Mouse (Mus musculus): Measurements from ENCODE around the gene Olfr980.
"Not testable (repeated sequence)": the region's sequence is repeated elsewhere in the genome, so short reads cannot be mapped to it uniquely, and the experiment has no call there.

Gene Olfr980

DNA sequence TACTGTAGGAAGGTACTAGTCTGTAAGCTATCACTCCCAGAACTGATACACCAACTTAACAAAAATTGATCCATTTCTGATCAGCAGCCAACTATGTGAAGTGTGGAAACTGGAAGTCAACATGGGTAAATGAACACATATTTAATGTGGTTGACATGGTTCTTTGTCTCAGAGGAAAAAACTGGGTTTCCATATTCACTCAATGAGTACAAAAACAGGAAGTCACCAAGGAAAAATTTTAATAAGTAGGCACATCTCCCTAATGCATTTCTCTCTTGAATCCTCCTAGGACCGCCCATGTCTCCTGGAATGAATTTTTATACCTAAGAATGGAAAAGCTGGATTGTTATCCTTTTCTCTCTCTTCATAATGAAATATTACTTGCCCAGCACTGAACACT is at the start of gene Olfr980:
Gene Olfr980 (minus strand): TSS at position 101 of the 400 bp plus-strand sequence.
- in situ Hi-C loops (cut with MboI, MseI): no loop called here

DNA sequence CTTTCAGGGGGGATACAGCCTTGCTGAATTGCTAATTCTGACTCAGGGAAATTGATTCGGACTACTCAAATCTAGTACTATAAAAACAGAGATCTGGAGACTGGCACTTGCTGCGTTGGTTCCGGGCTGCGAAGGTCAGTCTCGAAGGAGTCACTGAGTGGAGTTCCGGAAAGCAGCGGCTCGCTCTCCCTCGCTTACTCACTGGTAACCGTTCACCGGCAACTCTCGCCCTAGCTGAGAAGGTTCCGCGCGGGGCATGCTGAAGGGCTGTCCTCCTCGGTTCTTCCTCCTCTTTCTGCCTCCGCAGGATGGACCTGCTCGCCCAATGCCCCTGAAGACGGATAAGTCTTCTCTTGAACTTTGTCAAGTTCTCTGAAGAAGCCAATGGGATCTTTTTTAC is 40.8 kb upstream of the Olfr980 start:
- in situ Hi-C loops (cut with MboI, MseI): no loop called here

DNA sequence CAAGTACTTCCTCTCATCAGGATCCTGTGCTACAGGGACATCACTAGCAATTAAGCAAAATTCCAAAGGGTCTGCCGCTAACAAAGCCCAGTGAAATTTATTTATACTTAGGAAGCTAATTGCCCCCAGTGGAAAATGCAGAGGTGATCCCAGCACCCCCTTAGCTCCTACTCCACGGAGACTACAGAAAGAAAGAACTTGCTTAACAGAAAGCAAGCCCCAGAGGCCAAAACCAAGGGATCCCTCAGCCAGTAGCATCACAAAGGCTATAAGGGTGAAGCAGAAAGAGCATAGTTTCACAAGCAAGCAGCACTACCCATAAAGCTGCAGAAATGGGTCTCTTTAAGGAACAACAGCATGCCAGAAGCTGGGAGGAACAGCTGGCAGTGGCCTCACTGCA is 11.8 kb upstream of the Olfr980 start, which contains the start of gene Olfr981:
Gene Olfr981 (plus strand): TSS at position 301 of the 400 bp plus-strand sequence.
- in situ Hi-C loops (cut with MboI, MseI): no loop called here

DNA sequence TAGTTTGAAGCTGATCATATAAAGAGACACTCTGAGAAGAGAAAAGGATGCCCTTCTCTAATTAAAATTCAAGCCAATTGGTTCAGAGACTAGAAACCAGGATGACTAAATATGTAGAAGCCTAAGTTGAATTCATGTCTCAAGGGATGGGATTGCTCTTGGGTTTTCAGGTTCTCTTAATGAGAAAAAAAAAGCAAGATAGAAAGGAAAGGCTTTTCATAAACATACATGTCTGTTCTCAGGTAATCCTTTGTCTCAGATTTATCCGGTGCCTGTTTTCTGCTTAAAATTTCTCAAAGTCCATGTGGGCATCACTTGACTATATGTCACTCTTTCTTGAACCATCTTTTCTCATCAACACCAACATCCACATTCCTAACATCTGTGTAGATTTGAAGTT is 6.0 kb downstream of the Olfr980 start, which contains the start of gene Olfr979:
Gene Olfr979 (minus strand): TSS at position 101 of the 400 bp plus-strand sequence.
- in situ Hi-C loops (cut with MboI, MseI): no loop called here

DNA sequence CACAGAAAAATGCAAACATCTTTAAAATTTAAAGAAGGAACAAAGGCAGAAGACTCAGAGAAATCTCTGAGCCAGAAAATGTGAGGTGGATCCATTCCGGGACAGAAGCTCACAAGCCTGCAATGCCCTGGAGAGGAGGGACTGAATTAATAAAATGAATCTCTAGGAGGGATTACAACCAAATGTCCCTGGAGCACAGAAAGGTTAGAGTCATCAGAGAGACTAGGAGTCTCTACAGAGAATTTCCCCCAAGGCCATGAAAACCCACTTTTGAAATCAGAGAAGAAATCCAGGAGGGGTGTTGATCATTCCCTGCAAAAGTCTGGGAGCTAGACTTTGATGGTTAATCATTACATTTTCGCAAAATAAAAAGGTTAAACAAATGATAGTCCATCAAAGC is 17.6 kb downstream of the Olfr980 start, which contains the start of gene Olfr978:
Gene Olfr978 (plus strand): TSS at position 301 of the 400 bp plus-strand sequence.
- in situ Hi-C loops (cut with MboI, MseI): no loop called here

DNA sequence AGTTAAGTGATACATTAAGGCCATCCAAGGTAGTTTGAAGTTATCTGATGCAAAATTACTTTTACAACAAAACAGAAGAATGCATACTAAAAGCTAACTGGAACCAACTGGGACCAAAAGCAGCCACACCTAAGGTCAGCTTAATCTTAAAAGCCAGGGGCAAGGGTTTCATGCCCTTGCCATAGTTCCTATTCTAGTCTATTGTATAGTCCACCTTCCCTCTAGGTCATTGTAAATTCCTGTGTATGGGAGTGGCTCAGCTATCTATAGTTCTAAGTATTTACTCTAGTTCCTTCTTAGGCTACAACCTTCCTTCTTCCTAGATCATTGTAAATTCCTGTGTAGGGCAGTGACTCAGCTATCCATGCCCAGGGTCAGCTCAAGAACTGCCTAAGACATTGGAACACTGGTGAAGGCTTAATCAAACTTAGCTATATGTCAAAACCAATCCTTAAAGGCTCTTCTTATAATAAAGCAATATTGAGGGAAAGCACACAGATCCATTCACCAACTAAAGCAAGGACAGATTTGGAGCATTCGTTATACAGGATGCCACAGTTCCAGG is 32.7 kb downstream of the Olfr980 start:
- in situ Hi-C loops (cut with MboI, MseI): not testable (repeated sequence)

DNA sequence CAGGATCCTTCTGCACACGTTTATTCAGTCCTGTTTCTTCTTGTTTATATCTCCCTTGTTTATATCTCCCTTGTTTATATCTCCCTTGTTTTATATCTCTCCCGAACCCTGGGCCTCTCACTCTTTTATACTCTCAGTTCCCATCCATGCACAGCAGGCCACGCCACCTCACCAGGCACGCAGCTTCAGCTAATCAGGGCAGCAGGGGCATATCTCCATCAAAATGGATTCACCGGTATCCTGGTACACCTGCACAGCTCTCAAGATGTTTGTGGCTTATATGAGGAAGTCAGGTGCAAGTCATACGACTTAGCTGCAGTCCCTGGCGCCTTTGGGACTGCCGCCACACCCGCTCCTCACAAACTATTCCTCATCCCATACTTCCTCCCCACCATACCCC is 48.3 kb downstream of the Olfr980 start, which contains the start of gene Olfr976:
Gene Olfr976 (minus strand): TSS at position 101 of the 400 bp plus-strand sequence.
- in situ Hi-C loops (cut with MboI, MseI): not testable (repeated sequence)
